Mouse (Mus musculus) spleen, postnatal 14 days (tissue): ENCODE results near the gene Sowahc.

Experiments
- DNase-seq, 2 experiments: peaks; one replicate each; pipeline ENCODE4 v3.0.0; 2021 to 2022; ENCODE audit warnings: low spot score in 2 of 2

The Sowahc gene

DNA sequence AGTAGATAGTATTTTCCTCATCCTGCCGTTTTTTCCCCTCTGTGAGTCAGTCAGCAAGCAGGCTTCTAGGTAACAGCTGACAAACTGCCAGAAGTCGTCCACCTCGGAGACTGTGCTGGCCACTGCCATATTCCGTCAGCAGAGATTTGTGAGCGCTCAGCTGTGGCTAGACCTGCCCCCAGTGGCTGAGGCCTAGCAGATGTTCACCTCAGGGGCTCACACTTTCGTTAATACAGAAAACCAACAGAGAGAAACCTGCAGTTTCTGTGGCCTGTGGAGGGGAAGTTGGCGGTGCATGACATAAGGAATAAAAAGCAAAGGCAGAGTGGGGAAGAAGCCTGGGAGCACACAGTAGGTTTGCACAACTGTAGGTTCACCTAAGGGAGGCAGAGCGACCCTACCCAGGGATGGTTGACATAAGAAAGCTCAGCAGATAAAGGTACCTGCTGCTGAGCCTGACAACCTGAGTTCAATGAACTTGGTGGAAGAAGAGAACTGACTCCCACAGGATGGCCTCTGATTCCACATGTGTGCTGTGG lies 31.9 kb downstream of the Sowahc start:
- no peak for DNase-seq

DNA sequence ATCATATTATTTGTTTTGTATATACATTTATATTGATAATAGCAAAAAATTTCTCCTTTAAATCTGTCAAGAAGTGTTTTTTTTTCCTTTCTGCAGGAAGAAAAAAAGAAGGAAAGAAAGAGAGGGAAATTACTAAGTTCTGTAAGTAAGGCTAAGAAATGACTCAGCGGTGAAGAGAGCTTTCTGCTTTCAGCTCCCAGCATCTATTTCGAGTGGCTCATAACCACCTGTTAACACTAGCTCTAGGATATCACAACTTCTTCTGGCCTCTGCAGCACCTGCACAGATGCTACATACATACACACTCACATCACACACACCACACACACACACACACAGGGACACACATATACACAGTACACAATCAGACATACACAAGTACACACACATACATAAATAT lies 34.8 kb downstream of the Sowahc start:
- DNase-seq = no peak

DNA sequence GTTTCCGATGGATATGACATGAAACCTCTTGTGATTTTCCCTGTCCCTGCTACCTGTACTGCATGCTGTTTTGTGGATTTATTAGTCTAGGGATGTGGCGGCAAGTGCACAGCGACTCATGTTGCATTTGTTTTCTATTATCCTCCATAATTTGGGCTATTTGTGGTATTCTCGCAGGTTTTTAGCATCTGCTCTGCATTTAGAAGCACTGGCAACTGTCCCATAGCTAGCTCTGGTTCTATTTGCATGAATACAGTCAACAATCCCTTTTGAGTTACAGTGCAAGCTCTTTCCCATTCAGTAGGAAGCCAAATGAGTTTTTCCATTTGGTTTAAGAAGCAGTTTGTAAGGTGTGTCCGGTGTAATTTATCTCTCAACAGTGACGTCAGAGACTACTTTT lies 37.8 kb downstream of the Sowahc start:
- DNase-seq = no peak

DNA sequence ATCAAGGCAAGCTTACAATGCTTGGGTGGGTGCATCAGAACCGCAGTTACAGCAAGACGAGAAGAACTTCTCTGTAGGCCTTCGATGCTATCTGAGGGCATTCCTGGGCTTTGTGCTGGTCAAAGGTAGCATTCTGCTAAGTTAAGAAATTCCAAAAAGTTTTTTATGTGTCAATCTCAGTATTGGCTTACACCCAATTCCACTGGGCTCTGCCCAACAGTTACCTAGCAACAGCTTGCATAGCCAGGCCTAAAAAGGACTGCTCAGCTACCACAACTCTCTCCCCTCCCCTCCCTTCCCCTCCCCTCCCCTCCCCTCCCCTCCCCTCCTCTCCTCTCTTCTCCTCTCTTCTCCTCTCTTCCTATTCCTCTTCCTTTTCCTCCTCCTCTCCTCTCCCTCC lies 39.9 kb downstream of the Sowahc start:
- no peak for DNase-seq

- DNase-seq = no peak
These were observed 40.3 kb downstream of the Sowahc start for GRCm38 (mm10) chr10:59262021-59262420.

DNA sequence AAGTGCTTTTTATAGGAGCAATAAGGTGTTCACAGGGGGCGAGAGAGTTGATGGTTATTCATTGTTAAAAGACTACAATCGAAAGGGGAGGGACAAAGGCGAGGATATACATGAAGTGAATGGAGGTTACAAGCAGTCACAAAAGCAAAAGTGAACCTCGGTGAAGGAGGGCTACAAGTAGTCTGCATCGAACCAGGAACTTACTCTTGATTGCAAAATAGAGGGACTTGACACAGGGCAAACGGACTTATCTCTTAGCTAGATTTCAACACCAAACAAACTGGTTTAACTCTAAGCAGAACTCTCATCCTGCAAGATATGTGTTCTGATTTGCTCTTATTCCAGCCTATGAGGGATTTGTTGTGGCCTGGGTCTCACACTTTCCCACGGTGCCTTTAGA lies 41.2 kb downstream of the Sowahc start:
- no peak for DNase-seq

GRCm38 (mm10) chr10:59265067-59265466 lies 43.3 kb downstream of the Sowahc start:
- no peak for DNase-seq

DNA sequence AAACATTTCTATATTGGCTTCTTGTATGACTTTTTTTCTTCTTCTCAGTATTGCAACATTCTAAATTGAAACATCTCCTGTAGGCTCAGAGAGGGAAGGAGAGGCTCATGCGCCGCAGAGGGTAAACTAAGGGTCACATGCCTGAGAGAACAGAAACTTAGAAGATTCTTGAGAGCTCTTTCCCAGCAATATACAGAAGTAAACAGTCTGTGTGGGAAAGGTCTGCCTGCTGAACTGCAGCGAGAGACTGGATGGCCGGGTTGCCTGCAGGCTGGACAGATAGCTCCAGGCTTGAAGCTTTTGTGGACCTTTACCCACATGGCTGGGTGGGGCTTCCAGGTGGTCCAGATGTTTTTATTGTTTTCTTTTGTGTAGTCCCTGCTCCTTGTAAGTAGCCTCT lies 43.9 kb downstream of the Sowahc start:
- no peak for DNase-seq

DNA sequence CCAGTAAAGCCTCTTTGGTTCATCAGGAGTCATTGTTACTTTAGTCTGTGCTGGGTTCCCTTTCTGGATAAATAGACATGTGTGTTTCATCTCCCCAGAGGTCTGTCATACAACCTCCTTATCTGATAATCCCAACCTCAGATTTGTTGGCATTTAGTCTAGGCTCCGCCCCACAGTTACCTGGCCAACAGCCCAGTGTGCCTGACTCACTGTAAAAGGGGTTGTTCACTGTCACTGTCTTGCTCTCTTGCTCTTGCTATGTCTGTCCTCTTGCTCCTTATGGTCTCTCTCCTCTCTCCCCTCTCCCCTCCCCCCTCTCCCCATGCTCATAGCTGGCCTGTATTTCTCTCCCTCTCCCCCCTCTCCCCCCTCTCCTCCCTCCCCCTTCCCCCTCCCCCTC lies 44.3 kb downstream of the Sowahc start:
- no peak for DNase-seq

DNA sequence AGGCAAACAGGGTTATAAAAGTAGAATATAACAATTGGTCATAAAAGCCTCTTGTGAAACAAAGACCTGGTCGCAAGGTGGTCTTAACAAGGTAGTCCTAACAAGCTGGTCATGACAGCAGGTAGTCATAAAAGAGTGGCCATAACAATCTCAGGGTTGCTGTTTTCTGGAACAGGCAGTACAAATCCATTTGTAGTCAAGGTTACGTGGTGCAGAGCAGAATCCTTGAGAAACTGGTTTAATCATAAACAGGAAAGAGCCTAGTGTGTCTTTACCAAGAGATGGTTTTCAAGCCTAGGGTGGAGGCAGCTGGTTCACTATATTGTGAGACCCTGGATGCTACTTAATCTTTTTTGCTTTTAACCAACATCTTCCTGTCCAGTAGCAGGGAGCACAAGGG lies 45.5 kb downstream of the Sowahc start:
- no peak for DNase-seq

GRCm38 (mm10) chr10:59268109-59268508 lies 46.4 kb downstream of the Sowahc start:
- no peak for DNase-seq

DNA sequence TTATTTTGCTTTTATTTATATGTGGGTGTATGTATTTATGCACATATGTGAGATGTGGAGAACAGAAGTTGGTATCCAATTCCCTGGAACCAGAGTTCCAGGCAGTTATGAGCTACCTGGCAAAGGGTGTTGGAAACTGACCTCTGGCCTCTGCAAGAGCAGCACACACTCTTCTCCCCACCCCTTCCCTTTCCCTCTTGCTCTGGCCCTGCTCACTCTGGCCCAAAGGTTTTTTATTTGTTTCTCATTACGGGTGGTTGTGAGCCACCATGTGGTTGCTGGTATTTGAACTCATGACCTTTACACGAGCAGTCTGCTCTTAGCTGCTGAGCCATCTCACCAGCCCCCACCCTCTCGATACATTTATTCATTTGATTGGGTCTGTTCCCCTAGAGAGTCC lies 47.0 kb downstream of the Sowahc start:
- no peak for DNase-seq

DNA sequence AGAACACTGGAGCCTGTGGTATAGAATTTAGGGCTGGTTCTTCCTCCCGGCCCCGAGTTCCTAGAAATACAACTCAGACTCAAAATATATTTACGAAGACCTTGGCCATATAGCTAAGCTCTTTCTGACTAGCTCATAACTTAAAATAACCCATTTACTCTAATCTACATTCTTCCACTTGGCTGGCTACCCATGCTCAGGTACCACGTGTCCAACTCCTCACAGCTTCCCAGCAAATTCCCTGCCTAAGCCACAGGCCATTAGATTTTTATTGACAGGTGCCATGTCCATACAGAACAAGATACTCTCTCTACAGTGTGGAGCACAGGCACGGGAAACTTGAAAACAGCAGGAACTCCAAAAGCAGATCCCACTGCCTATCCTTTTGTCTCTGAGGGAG lies 54.0 kb downstream of the Sowahc start:
- DNase-seq = no peak
